Mouse (Mus musculus) midbrain, postnatal 0 days (tissue): ENCODE measurements around the gene Arid1a. TPM values are rescaled to one million over a fixed set of nuclear protein-coding genes. Genes with fewer than 3 reads are reported as not detected.
"Not testable (repeated sequence)": the region's sequence is repeated elsewhere in the genome, so short reads cannot be mapped to it uniquely, and the experiment has no call there.

Experiments used
- ATAC-seq: fragments of 200-750 bp; cut with Nextera tagmentation; 2 replicates; pipeline ENCODE4 v1.8.0; 2017; ENCODE audit warnings: moderate number of reproducible peaks, mild to moderate bottlenecking, moderate TSS enrichment, moderate library complexity; ENCODE audit not compliant: low FRiP score
- DNase-seq: peaks from one replicate; pipeline ENCODE4 v3.0.0-alpha.2; 2015; ENCODE audit warnings: low spot score
- H3K27ac ChIP-seq: fragments of 300-500 bp; sonication (generic); 2 replicates; pipeline ENCODE4 v1.5.1; 2014; ENCODE audit warnings: low read depth, mild to moderate bottlenecking, low read length, mixed read lengths
- H3K27me3 ChIP-seq: fragments of 300-500 bp; sonication (generic); 2 replicates; pipeline ENCODE4 v1.6.1; 2014; ENCODE audit warnings: low read length, control low read depth, mixed read lengths; ENCODE audit not compliant: insufficient read depth
- H3K36me3 ChIP-seq: fragments of 300-500 bp; sonication (generic); 2 replicates; pipeline ENCODE4 v1.6.1; 2014; ENCODE audit warnings: low read length, control low read depth, mixed read lengths; ENCODE audit not compliant: insufficient read depth
- H3K4me1 ChIP-seq: fragments of 300-500 bp; sonication (generic); 2 replicates; pipeline ENCODE4 v1.6.1; 2014; ENCODE audit warnings: mild to moderate bottlenecking, control low read depth, antibody characterized with exemption, low read length, mixed read lengths; ENCODE audit not compliant: insufficient read depth
- H3K4me2 ChIP-seq: fragments of 300-500 bp; sonication (generic); 2 replicates; pipeline ENCODE4 v1.6.1; 2014; ENCODE audit warnings: low read depth, mild to moderate bottlenecking, low read length, mixed read lengths; ENCODE audit not compliant: poor library complexity, severe bottlenecking
- H3K4me3 ChIP-seq: fragments of 300-500 bp; sonication (generic); 2 replicates; pipeline ENCODE4 v1.5.1; 2014; ENCODE audit warnings: low read depth, mild to moderate bottlenecking, low read length, moderate library complexity
- H3K9ac ChIP-seq: fragments of 300-500 bp; sonication (generic); replicated peaks from 2 replicates; pipeline ENCODE4 v1.6.1; 2014; ENCODE audit warnings: mild to moderate bottlenecking, low read length, moderate library complexity, mixed read lengths; ENCODE audit not compliant: poor library complexity, severe bottlenecking
- H3K9me3 ChIP-seq: fragments of 300-500 bp; sonication (generic); 2 replicates; pipeline ENCODE4 v1.6.1; 2016; ENCODE audit warnings: low read length, control low read depth
- CTCF ChIP-seq: IDR thresholded peaks from 2 replicates; pipeline ENCODE4 v1.5.1; 2016; ENCODE audit warnings: antibody characterized with exemption, mild to moderate bottlenecking
- WGBS: fragments of 180-500 bp; shearing (Covaris S2); extraction: QIAGEN DNeasy Blood & Tissue Kit; methylation state at CpG from one replicate; pipeline ENCODE4 v1.1.7; 2014; 5-methylcytosine and 5-hydroxymethylcytosine counted together
- polyA plus RNA-seq: library from polyadenylated mRNA; unstranded; fragments of >200 nt; fragmentation: Nextera tagmentation; extraction: Ambion mirVana; gene quantifications from 2 replicates; pipeline ENCODE4 v1.2.1, GENCODE M21; 2015
- total RNA-seq: library from RNA; depleted of rRNA; stranded (reverse); fragments of >200 nt; gene quantifications from 2 replicates; pipeline ENCODE4 v1.2.3, GENCODE M21; 2014

Gene Arid1a
- total and polyA plus RNA-seq, 2 experiments from 2014 or later: 19.5 to 66.2 TPM

DNA sequence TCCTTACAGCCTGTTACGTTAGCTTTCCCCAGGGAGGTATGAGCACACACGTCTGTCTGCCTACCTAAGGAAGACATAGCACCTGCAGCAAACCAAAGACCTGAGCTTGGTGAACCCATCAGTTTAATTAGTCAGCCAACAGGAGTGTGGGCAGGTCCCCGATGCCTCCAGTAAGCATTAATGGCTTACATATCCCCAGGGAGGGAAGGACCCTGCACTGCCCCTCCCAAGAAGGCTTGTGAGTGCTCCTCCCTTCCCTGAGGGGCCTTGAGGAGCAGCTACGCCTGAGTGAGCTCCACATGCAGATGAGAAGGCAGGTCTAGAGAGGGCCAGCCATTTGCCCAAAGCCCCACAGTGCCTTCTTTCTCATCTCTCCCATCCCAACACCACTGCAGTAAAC is 100.3 kb downstream of the Arid1a start:
- Histone ChIP-seq H3K4me1 (no peaks in the 10 kb centered on the region), H3K27ac (no peak overlapping the region), H3K36me3 (no peaks in the 10 kb centered on the region), H3K9me3 (no peaks in the 10 kb centered on the region), H3K4me2 (no peak overlapping the region), H3K9ac (no peak overlapping the region), H3K4me3 (no peak overlapping the region), H3K27me3 (no peaks in the 10 kb centered on the region)
- no peak for TF ChIP-seq CTCF
- DNase-seq (no peak), ATAC-seq (no peak)
- WGBS: 45% methylated on average over 4 of the region's 4 CpGs

DNA sequence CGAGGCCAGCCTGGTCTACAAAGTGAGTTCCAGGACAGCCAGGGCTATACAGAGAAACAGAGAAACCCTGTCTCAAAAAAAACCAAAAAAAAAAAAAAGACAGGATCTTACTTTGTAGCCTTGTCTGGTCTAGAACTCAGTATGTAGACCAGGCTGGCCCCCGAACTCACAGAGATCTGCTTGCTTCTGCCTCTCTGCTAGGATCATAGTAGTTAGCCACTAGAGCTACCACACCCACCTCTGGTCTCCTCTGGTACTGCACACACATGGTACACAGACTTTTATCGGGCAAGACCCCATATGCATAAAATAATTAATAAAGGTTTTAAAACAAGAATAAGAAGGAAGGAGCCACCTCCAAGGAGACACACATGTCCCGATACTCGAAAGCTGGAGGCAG is 102.5 kb downstream of the Arid1a start:
- H3K9me3 ChIP-seq, H3K4me3 ChIP-seq, DNase-seq, H3K27ac ChIP-seq, ATAC-seq, H3K36me3 ChIP-seq, H3K9ac ChIP-seq, H3K4me1 ChIP-seq, H3K27me3 ChIP-seq, H3K4me2 ChIP-seq: not testable (repeated sequence)
- WGBS: 92% methylated on average over 5 of the region's 5 CpGs

DNA sequence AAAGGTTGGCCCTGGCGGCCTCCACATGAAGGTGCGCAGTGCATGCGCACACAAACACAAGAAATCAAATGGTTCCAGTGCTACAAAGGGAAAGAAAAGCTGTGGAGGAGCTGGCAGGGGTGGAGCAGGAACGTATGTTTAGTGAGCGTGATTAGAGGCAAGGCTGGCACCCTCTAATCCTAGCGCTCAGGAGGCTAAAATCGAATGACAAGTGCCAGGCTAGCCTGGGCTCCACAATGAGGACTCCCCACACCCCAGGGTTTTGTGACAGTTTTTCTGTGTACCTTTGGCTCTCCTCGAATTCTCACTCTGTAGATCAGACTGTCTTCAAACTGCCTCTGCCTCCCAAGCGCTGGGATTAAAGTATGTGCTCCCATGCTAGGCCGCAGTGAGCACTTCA is 103.8 kb downstream of the Arid1a start:
- TF ChIP-seq CTCF: no peak
- ATAC-seq: no peak
- no peak for DNase-seq
- WGBS: 71% methylated on average over 10 of the region's 10 CpGs
- H3K27ac ChIP-seq: no peak overlapping the region
- no peak overlapping the region for H3K4me2 ChIP-seq
- H3K4me1 ChIP-seq: no peaks in the 10 kb centered on the region
- no peak overlapping the region for H3K9ac ChIP-seq
- H3K27me3 ChIP-seq: no peaks in the 10 kb centered on the region
- no peaks in the 10 kb centered on the region for H3K36me3 ChIP-seq
- no peak overlapping the region for H3K4me3 ChIP-seq
- H3K9me3 ChIP-seq: no peaks in the 10 kb centered on the region

DNA sequence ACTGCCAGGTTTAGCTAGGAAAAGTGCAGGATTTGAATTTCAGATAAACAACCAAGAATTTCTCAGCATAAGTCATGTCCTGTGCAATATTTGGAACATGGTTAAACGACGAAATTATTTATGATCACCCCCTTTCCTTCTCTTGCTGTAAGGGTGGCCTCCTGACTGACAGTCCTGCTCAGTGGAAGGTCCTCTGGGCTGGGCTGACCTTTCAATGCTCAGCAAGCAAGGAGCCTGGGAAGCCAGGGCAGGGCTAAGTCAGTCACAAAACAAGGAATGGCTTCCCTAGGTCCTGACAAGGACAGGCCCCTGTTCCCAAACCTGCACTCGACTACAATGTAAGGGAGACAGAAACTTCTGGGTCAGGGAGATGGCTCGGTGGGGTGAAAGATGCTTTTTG is 104.6 kb downstream of the Arid1a start:
- no peak overlapping the region for H3K4me3 ChIP-seq
- H3K36me3 ChIP-seq: no peaks in the 10 kb centered on the region
- no peak for DNase-seq
- no peak overlapping the region for H3K9ac ChIP-seq
- H3K4me1 ChIP-seq: no peaks in the 10 kb centered on the region
- WGBS: 83% methylated on average over 4 of the region's 4 CpGs
- no peak overlapping the region for H3K4me2 ChIP-seq
- no peak overlapping the region for H3K27ac ChIP-seq
- ATAC-seq: no peak
- no peaks in the 10 kb centered on the region for H3K9me3 ChIP-seq
- no peaks in the 10 kb centered on the region for H3K27me3 ChIP-seq
- no peak for TF ChIP-seq CTCF

DNA sequence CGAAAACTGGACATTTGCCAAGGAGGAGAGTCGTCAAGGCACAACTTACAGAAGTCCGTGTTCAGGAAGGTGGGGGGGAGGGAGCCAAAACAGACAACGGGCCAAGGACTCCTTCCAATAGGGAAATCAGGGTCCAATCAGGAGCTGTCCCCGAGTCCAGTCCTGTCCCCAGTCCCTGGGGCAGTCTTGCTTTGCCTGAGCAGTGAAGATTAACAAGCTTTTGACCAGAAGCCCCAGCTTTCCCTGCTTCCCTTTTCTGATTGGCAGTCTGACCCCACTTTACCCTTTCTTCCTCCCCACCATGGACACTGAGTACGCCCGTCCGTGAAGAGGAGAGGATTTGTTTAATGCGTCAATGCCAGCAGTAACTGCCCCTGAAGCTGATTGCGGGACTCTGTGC is 105.1 kb downstream of the Arid1a start:
- H3K4me2 ChIP-seq: no peak overlapping the region
- no peak for TF ChIP-seq CTCF
- H3K4me3 ChIP-seq: no peak overlapping the region

DNA sequence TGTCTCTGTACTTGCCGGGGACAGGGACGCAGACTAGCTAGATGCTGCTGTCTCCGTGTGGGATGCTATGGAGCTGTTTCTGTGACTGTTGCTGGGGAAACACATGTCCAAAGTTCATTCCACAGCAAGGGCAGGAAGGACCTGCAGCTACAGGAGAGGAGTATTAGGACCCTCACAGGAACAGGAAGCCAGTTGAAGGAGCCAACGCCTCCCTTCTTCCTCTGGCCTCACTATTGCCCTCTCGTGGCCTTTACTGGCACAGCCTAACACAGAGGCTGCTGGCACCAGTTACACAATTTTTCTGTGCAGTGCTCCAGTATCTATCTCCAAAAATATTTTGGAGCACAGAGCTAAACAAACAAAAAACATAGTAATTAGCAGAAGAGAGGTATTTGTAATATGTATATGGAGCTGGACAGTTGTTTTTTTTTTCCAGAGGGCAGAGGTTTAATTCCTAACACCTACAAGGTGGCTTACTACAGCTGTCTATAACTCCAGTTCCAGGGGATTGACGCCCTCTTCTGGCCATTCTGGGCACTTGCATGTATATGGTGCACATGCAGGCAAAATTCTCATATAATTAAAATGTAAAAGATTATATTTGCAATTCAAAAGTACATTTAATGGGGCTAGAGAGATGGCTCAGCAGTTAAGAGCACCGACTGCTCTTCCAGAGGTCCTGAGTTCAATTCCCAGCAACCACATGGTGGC is 106.4 kb downstream of the Arid1a start, which contains the start of gene Zdhhc18:
Zdhhc18 (minus strand) TSS at position 166 of the 711 bp plus-strand sequence.
- peak; percentile 81 for TF ChIP-seq CTCF
- no peak for ATAC-seq
- Histone ChIP-seq H3K4me3 (peak within 1 kb of the TSS; percentile 8; the same call in 1 of the 2 replicates), H3K9me3 (no peaks in the 10 kb centered on the region), H3K4me2 (peak within 1 kb of the TSS; percentile 39), H3K27me3 (no peaks in the 10 kb centered on the region), H3K9ac (no peak within 1 kb of the TSS), H3K4me1 (no peaks in the 10 kb centered on the region), H3K36me3 (no peaks in the 10 kb centered on the region), H3K27ac (peak within 1 kb of the TSS; percentile 18; the same call in 1 of the 2 replicates)
- 38% methylated on average over 7 of the region's 7 CpGs for WGBS
- DNase-seq: peak; percentile 84

More for the DNA sequence above, 105.1 kb downstream of the Arid1a start:
- no peaks in the 10 kb centered on the region for H3K27me3 ChIP-seq
- WGBS: 45% methylated on average over 10 of the region's 10 CpGs
- no peaks in the 10 kb centered on the region for H3K36me3 ChIP-seq
- ATAC-seq: no peak
- no peak overlapping the region for H3K9ac ChIP-seq
- DNase-seq: no peak
- H3K9me3 ChIP-seq: no peaks in the 10 kb centered on the region
- no peak overlapping the region for H3K27ac ChIP-seq
- no peaks in the 10 kb centered on the region for H3K4me1 ChIP-seq

DNA sequence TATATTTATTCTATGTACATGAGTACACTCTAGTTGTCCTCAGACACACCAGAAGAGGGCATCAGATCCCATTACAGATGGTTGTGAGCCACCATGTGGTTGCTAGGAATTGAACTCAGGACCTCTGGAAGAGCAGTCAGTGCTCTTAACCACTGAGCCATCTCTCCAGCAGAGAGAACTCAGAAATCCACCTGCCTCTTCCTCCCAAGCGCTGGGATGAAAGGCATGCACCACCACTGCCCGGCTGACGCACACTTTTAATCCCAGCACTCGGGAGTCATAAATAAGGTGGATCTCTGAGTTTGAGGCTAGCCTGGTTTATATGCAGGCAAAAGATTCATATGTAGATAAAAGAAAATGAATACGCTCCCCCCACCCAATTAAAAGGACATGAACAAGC is 107.1 kb downstream of the Arid1a start:
- not testable (repeated sequence) for DNase-seq, H3K9me3 ChIP-seq, ATAC-seq, H3K36me3 ChIP-seq, H3K9ac ChIP-seq, H3K4me1 ChIP-seq, H3K27me3 ChIP-seq
- Histone ChIP-seq H3K4me3 (peak overlapping the region; percentile 8; the same call in 1 of the 2 replicates), H3K27ac (0 out of 2 replicates have a peak overlapping the region, but pooled peaks have one; percentile 18), H3K4me2 (peak overlapping the region; percentile 39)
- WGBS: 90% methylated on average over 5 of the region's 5 CpGs
